Mouse (Mus musculus) retina, postnatal 1 day (tissue): ENCODE results near the gene Onecut3.

Source experiments
- DNase-seq: peaks from one replicate; pipeline ENCODE4 v3.0.0-alpha.2; 2012

Onecut3 gene

DNA sequence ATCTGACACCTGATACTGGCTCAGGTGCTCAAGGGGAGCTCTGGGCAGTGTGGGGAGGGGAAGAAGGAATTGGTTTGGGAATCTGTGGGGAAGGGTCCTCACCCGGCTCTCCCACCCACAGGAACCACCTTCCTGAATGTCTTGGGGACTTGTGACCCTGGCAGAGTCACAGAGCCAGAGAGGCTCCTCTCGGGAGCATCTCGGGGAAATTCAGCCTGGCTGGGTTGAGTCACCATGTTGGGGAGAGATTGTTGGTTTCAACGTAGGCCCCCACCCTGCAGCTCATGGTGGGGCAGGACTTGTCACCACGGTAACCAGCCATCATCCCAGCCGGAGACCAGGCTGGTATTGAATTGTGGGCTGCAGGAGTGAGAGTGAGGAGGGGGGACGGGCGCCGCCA is 10.1 kb downstream of the Onecut3 start:
- no peak for DNase-seq

- peak; percentile 86 for DNase-seq
Observed at GRCm38 (mm10) chr10:80506222-80506621, 11.6 kb downstream of the Onecut3 start.

- peak; percentile 80 for DNase-seq
Observed at GRCm38 (mm10) chr10:80509412-80510272, 15.0 kb downstream of the Onecut3 start.

DNA sequence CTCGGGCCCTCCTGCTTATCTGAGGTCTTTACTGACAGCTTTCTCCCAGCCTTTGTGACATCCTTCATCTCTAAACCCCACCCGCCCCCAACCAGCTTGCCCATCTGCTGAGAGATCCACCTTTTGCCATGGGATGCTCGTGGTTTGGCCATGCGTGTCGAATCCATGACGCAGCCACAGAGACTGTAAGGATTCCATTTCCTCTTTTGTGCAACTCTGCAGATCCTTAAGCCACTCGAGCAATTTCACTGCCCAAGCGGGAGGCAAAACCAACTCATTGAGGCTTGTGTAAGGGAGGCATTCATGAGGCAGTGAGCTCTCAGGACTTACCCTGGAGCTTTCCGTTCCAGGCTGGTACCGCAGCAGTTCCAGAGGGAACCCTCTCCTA is 15.6 kb downstream of the Onecut3 start:
- no peak for DNase-seq

- DNase-seq, result no peak
Observed at GRCm38 (mm10) chr10:80513739-80514138, 19.1 kb downstream of the Onecut3 start.

DNA sequence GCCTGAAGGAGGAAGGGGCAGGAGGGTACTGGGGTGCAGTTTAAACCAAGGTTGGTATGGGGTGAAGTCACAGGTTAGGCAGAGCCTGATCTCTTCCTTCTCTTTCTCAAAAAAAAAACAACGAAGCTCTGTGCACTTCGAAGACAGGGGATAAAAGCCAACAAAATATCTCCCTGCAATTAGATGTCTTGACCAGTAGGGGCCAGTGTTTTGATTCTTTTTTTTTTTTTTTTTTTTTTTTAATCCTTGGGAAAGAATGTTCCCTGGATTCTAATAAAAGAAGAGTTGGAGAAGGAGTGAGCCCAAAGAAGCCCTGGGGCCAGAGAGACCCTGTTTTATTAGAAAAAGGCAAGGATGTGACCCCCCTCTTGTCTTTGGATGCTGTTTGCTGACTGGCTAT is 24.7 kb downstream of the Onecut3 start:
- DNase-seq, result no peak

DNA sequence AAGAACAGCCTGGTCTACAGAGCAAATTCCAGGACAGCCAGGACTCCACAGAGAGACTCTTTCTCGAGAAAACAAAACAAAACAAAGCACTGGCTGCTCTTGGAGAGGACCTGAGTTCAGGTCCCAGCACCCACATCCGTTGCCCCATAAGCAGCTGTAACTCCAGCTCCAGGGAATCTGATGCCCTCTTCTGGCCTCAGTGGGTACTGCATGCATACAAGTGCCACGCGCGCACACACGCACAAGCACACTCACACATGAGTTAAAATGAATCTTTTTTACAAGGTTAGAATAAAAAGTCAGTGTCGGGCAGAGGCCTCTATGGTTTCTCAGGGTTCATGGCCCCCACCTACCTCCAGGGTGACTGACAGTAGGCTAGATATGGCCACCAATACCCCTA is 28.7 kb downstream of the Onecut3 start:
- no peak for DNase-seq

DNA sequence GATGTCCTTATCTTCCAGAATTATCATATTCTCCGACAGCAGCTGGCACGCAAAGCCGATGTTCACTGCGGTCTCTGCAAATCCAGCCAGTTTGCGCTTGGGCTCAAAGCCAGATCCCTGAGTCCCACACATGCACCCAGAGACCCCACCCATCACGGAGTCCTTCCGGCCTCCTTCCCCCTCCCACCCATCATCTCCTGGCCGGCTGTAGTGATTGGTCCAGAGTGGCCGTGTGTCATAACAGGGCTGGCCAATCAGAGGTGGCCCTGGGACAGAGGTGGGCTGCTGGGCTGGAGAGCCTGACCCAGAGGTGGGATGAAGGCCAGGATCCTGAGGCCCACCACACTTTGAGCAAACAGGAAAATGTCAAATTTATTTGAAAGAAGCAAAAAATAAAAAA is 31.5 kb downstream of the Onecut3 start:
- peak; percentile 75 for DNase-seq

GRCm38 (mm10) chr10:80532783-80533182 is 38.1 kb downstream of the Onecut3 start:
- no peak for DNase-seq

- DNase-seq, result peak; percentile 62
Observed at GRCm38 (mm10) chr10:80533704-80534103, 39.1 kb downstream of the Onecut3 start.

DNA sequence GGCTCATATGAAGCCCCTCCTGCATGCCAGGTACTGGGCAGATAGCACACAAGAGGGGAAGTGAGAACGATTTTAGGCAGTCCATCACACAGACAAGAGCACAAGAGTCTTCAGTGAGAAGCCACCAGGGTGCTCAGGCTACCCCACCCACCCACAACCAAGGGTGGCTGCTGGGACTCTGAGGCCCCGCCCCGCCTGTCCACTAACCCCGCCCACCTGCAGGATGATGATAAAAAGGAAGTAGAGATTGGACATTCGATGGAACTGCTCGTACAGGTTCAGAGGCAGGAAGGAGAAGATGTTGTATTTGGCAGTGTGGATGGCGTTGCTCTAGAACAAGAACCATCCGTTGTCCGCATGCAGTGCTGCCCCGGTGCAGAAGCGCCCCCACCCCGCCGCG is 40.4 kb downstream of the Onecut3 start:
- no peak for DNase-seq

- no peak for DNase-seq
Observed at GRCm38 (mm10) chr10:80535711-80536110, 41.1 kb downstream of the Onecut3 start.

GRCm38 (mm10) chr10:80538180-80538579 is 43.5 kb downstream of the Onecut3 start:
- DNase-seq, result peak; percentile 20

- DNase-seq, result peak; percentile 87
Observed at GRCm38 (mm10) chr10:80538710-80539394, 44.2 kb downstream of the Onecut3 start, which contains the start of gene Atp8b3. Atp8b3 (minus strand) TSS chr10:80539124.

- DNase-seq, result no peak
Observed at GRCm38 (mm10) chr10:80539493-80539892, 44.9 kb downstream of the Onecut3 start.

- DNase-seq, result no peak
Observed at GRCm38 (mm10) chr10:80543873-80544272, 49.2 kb downstream of the Onecut3 start.

GRCm38 (mm10) chr10:80545590-80545989 is 51.0 kb downstream of the Onecut3 start:
- no peak for DNase-seq

- DNase-seq, result no peak
Observed at GRCm38 (mm10) chr10:80546945-80547344, 52.3 kb downstream of the Onecut3 start.

- DNase-seq, result no peak
Observed at GRCm38 (mm10) chr10:80547539-80547938, 52.9 kb downstream of the Onecut3 start.

- DNase-seq, result peak; percentile 86
Observed at GRCm38 (mm10) chr10:80548428-80549006, 53.9 kb downstream of the Onecut3 start.

- DNase-seq, result no peak
Observed at GRCm38 (mm10) chr10:80549279-80549678, 54.6 kb downstream of the Onecut3 start.

DNA sequence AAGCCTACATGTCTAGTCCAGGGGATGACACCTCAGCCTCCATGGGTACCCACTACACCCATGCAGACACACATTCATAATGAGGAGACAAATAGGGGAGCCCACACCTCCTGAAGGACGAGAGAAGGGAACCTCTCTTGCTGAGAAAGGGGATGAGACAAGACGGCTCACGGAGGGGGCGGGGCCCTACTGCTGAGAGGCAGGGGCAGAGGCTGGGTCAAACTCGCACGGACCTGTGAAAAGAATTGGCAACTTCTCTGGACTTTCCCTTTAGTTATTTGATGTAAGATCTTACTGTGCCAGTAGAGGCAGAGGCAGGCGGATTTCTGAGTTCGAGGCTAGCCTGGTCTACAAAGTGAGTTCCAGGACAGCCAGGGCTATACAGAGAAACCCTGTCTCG is 57.7 kb downstream of the Onecut3 start:
- DNase-seq, result no peak

DNA sequence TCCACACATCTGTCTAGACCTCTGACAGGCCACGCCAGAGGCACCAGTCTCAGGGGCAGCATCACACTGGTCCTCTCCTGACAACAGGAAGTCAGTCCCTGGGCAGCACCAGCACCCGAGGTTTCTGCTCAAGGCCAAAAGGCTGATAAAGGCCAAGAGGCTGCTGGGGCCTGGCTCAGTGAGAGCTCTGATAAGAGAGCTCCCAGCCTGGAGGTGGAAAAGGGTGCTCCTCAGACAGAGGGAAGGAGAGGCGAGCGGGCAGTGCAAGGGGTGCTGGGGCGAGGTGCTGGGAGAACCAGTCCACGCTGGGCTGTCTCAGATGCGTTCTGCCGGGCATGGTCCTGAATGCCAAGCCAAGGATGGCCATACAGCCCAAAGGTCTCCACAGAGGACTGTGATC is 58.9 kb downstream of the Onecut3 start:
- DNase-seq, result no peak

- no peak for DNase-seq
Observed at GRCm38 (mm10) chr10:80553997-80554396, 59.4 kb downstream of the Onecut3 start.
